Mouse (Mus musculus): ENCODE data around the gene Ccdc40.

The Ccdc40 gene

DNA sequence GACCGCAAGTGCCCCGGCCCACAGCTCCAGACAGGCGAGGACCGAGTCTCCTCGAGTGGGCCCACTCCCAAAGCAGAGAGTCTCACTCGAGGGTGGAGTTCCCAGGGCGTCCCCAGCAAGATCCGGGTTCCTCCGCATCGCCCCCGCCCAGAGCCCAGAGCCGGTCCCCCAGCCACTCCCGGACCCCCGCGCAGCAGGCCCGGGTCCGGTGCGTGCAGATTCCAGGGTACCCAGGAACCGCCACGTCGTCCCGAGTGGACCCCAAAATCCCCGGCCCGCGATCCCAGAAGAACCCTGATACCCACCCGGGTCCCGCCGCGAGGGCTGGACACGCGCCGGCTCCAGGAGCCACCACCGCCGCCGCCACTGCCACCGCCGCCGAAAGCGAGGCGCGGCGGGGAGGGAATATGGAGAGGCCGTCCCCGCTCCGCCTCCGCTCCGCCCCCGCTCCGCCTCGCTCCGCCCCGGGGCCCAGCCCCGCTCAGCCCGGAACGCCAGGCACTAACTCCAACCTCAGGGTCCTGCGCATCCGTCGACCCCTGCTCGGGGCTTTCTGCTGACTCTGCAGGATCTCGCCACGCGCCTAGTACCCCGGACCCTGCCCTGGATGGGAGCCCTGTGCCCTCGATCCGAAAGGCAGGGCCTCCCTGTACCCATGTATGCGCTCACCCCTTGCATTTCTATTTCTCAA, at the start of gene Ccdc40, which contains the start of gene Tbc1d16:
Gene Ccdc40 (plus strand): TSS at position 482 of the 691 bp plus-strand sequence.
Gene Tbc1d16 (minus strand): TSS at position 409 of the 691 bp plus-strand sequence.
- in situ Hi-C loops (cut with MboI, MseI): no loop called here

GRCm38 (mm10) chr11:119180824-119181582, 47.4 kb upstream of the Ccdc40 start:
- in situ Hi-C loops (cut with MboI, MseI): no loop called here

- in situ Hi-C loops (cut with MboI, MseI): no loop called here
Measured at GRCm38 (mm10) chr11:119181861-119182395, 46.4 kb upstream of the Ccdc40 start.

GRCm38 (mm10) chr11:119183684-119184310, 44.6 kb upstream of the Ccdc40 start:
- in situ Hi-C loops (cut with MboI, MseI): no loop called here

- in situ Hi-C loops (cut with MboI, MseI): loop anchor here (5.0 kb wide), 2 partner anchors 94 to 134 kb away; no protein-coding TSS in a partner anchor
Measured at GRCm38 (mm10) chr11:119186381-119186780, 42.0 kb upstream of the Ccdc40 start.

GRCm38 (mm10) chr11:119186989-119187799, 41.2 kb upstream of the Ccdc40 start:
- in situ Hi-C loops (cut with MboI, MseI): loop anchor here (5.0 kb wide), 2 partner anchors 95 to 135 kb away; no protein-coding TSS in a partner anchor

DNA sequence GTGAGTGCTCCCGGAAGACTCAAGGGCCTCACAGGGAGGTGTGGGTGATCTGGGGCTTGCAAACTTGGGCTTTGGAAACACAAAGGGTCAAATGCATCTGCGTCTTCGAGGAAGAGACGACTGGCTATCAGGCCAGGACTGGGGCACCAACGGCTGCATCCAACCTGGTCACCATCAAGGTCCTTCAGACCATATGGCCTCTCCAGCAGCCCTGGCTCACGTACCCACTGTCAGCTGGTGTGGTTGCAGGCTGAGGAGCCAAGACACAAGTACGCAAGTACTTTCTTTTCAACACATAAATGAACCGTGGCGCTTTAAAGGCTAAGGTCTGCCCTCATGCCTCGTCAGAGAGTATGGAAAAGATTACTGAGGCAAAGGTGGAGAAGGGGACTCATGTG, 40.6 kb upstream of the Ccdc40 start:
- in situ Hi-C loops (cut with MboI, MseI): loop anchor here (5.0 kb wide), 2 partner anchors 95 to 135 kb away; no protein-coding TSS in a partner anchor

DNA sequence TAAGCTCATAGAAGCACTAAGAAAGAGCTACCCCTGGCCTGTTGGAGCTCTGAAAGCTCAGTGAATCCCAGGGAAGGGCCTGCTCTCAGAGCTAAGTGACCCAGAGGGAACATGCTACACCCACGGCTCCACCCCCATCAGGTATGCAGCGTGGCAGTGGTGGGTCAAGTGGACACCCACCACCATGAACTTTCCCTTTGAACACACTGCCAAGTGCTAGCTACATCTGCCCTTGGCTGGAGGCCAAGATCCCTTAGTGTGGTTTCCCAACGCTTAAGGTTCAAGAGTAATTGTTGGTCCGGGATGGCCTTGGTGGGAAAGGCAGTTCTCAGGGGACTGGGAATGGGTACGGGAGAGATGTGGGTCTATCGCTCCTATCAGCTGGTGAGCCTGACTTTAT, 40.0 kb upstream of the Ccdc40 start:
- in situ Hi-C loops (cut with MboI, MseI): loop anchor here (5.0 kb wide), 2 partner anchors 96 to 136 kb away; no protein-coding TSS in a partner anchor

DNA sequence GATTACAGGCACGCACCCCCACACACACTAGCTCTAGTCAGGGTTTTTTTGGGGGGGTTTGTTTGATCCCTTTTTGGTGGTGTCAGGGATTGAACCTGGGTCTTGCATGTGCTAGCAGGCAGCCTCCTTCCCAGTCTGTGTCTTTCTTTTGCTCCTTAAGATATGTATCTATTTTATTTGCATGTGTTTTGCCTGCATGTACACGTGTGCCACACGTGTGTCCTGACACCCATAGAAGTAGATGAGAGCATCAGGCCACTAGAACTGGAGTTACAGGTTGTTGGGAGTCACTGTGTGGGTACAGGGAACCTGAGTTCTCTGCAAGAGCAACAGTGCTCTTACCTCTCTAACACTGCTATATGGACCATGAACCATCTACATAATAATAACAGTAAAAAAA, 39.1 kb upstream of the Ccdc40 start:
- in situ Hi-C loops (cut with MboI, MseI): loop anchor here (5.0 kb wide), 2 partner anchors 97 to 137 kb away; no protein-coding TSS in a partner anchor

DNA sequence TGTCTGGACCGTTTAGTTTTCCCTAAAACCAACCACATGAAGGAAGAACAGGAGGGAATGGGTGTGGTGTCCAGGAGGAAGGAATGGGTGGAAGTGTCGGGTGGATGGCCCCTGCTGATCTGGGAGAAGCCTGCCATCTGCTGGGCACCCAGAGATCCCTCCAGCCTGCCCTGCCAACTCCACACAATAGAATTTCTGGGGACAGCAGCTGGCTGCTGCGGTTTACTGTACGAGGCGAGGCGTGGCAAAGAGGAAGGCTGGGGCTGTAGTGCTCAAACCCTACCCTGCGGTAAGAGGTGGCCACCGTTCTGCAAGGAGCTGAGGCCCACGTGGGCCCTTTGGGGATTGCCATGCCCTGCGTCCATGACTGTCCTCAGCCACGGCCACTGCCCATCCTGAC, 37.9 kb upstream of the Ccdc40 start:
- in situ Hi-C loops (cut with MboI, MseI): no loop called here

DNA sequence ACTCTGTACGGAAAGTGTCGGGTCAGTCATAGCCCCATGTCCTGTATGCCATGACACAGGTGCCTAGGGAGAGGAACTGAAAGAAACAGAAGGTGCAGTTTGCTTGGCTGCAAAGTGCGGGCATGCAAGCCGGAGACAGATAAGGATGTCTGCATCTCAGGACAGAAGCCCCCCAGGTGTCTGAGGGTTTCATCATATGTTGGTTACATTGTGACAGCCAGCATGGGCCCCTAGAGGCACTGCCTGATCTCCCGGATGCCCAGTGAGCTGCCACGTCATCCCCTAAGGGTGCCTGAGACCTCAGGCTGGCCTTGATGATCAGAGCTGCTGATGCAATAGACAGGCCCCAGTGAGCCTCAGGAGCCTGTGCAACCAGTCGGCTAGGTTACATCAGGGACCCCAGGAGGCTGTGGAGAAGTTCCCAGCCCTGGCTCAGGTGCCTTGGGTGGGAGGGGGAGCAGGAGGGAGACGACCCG, 36.7 kb upstream of the Ccdc40 start:
- in situ Hi-C loops (cut with MboI, MseI): no loop called here

DNA sequence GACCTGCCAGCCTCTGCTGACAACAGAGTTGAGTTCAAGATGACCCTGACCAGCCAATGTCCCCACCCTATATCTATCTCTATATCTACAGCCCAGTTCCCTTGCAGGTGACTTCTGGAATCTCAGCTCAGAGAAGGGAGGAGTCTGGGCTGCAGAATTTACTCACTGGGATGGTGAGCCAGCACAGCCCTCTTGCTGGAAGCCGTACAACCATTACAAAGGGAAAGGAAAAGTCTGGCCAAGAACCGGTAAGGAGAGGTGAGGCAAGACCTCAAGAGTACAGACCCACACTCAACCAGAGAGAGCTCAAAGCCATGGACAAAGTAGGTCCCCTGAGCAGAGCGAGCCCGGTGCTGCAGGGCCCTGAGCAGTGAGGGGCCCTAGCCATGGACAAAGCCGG, 36.2 kb upstream of the Ccdc40 start:
- in situ Hi-C loops (cut with MboI, MseI): no loop called here

DNA sequence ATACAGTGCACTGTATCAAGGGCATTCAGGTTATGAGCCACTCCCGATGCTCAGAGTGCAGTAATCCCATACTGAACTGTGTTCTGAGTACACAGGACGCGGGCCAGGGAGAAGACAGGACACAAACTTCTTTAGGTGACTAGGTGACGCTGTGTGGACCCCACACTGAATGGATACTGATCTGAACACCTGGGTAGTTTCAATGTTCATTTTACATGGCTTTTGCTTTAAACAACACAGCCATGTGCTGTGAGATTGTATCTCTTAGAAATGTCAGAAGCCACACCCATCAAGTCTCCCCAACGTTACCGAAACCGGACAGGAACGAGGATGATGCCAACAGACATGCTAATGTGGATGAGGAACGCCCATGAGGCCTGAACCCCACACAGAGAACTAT, 35.8 kb upstream of the Ccdc40 start:
- in situ Hi-C loops (cut with MboI, MseI): no loop called here

- in situ Hi-C loops (cut with MboI, MseI): no loop called here
Measured at GRCm38 (mm10) chr11:119197618-119198563, 30.5 kb upstream of the Ccdc40 start.

GRCm38 (mm10) chr11:119198564-119199232, 29.7 kb upstream of the Ccdc40 start:
- in situ Hi-C loops (cut with MboI, MseI): no loop called here

DNA sequence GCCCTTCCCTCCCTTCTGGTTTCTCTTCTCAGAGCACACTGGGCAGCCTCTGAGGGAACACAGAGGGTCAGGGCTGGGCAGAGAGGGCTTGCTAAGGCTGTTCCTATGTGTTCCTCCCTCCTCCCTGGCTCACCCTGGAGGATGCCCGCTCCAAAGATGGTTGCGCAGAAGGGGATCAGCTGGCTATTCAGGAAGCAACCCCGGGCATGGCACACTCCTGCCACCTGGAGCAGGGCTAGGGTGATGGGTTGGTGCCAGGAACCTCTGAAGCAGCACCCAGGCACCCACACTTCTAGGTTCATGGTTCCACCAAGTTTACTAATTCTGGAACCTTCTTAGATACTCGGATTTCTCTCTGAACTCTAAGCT, 29.2 kb upstream of the Ccdc40 start:
- in situ Hi-C loops (cut with MboI, MseI): no loop called here

- in situ Hi-C loops (cut with MboI, MseI): no loop called here
Measured at GRCm38 (mm10) chr11:119203423-119203822, 24.9 kb upstream of the Ccdc40 start.

GRCm38 (mm10) chr11:119205738-119206137, 22.6 kb upstream of the Ccdc40 start:
- in situ Hi-C loops (cut with MboI, MseI): no loop called here

- in situ Hi-C loops (cut with MboI, MseI): no loop called here
Measured at GRCm38 (mm10) chr11:119206562-119206961, 21.8 kb upstream of the Ccdc40 start.

Data from regulatory T cell (primary cell).